Mouse (Mus musculus) common myeloid progenitor, adult 5-6 weeks (primary cell): ENCODE measurements around the gene Usp15. TPM values are rescaled to one million over a fixed set of nuclear protein-coding genes. Genes with fewer than 3 reads are reported as not detected.
A peak's percentile ranks its signal among the peaks of the same experiment; 100 is the strongest.
"Not testable (repeated sequence)": the region's sequence is repeated elsewhere in the genome, so short reads cannot be mapped to it uniquely, and the experiment has no call there.

ENCODE experiments used
- ATAC-seq: replicated peaks from 2 replicates; pipeline ENCODE4 v1.8.0; 2016; ENCODE audit warnings: low read depth, mild to moderate bottlenecking, moderate TSS enrichment, inconsistent platforms; ENCODE audit not compliant: poor library complexity, severe bottlenecking
- total RNA-seq: library from RNA; stranded (forward); fragments of 200-1000, 187-1606 nt; gene quantifications from 2 replicates; pipeline ENCODE4 v1.2.3, GENCODE M21; 2017

The Usp15 gene
- total RNA-seq, result 260 and 320 TPM in 2 replicates

- peak; percentile 52 for ATAC-seq
Observed at GRCm38 (mm10) chr10:123196835-123197559, at the start of gene Usp15. TSS of gene Usp15 (minus strand) at chr10:123196995.

GRCm38 (mm10) chr10:123229420-123229819 lies 32.6 kb upstream of the Usp15 start:
- peak; percentile 45; the same call in 1 of the 2 replicates for ATAC-seq

GRCm38 (mm10) chr10:123222785-123223184 lies 26.0 kb upstream of the Usp15 start:
- no peak; the same call in 1 of the 2 replicates for ATAC-seq

GRCm38 (mm10) chr10:123209517-123209916 lies 12.7 kb upstream of the Usp15 start:
- ATAC-seq, result peak; percentile 86

- ATAC-seq, result peak; percentile 30; the same call in 1 of the 2 replicates
Observed at GRCm38 (mm10) chr10:123208336-123208735, 11.5 kb upstream of the Usp15 start.

- no peak for ATAC-seq
Observed at GRCm38 (mm10) chr10:123206074-123206473, 9.3 kb upstream of the Usp15 start.

- not testable (repeated sequence) for ATAC-seq
Observed at GRCm38 (mm10) chr10:123205364-123205763, 8.6 kb upstream of the Usp15 start.

GRCm38 (mm10) chr10:123201981-123202758 lies 5.4 kb upstream of the Usp15 start:
- ATAC-seq, result peak; percentile 35; the same call in 1 of the 2 replicates

GRCm38 (mm10) chr10:123201436-123201835 lies 4.6 kb upstream of the Usp15 start:
- no peak for ATAC-seq

GRCm38 (mm10) chr10:123200996-123201395 lies 4.2 kb upstream of the Usp15 start:
- no peak for ATAC-seq

GRCm38 (mm10) chr10:123200320-123200659 lies 3.5 kb upstream of the Usp15 start:
- ATAC-seq, result no peak

- no peak for ATAC-seq
Observed at GRCm38 (mm10) chr10:123199615-123200319, 3.0 kb upstream of the Usp15 start.

GRCm38 (mm10) chr10:123199119-123199518 lies 2.3 kb upstream of the Usp15 start:
- ATAC-seq, result 0 out of 2 replicates have a peak, but pooled peaks have one; percentile 15

- no peak for ATAC-seq
Observed at GRCm38 (mm10) chr10:123198183-123198582, 1.4 kb upstream of the Usp15 start.

- ATAC-seq, result peak; percentile 54
Observed at GRCm38 (mm10) chr10:123195961-123196834, 597 bp downstream of the Usp15 start.

- 0 out of 2 replicates have a peak, but pooled peaks have one; percentile 0 for ATAC-seq
Observed at GRCm38 (mm10) chr10:123195501-123195900, 1.3 kb downstream of the Usp15 start.

- no peak for ATAC-seq
Observed at GRCm38 (mm10) chr10:123191038-123191437, 5.8 kb downstream of the Usp15 start.

- peak; percentile 33 for ATAC-seq
Observed at GRCm38 (mm10) chr10:123187337-123187736, 9.5 kb downstream of the Usp15 start.

GRCm38 (mm10) chr10:123185907-123186306 lies 10.9 kb downstream of the Usp15 start:
- no peak for ATAC-seq

- ATAC-seq, result peak; percentile 70
Observed at GRCm38 (mm10) chr10:123183743-123184142, 13.1 kb downstream of the Usp15 start.
